Mouse (Mus musculus): ENCODE results near the gene Gm10382.
"Not testable (repeated sequence)": the region's sequence is repeated elsewhere in the genome, so short reads cannot be mapped to it uniquely, and the experiment has no call there.

DNA sequence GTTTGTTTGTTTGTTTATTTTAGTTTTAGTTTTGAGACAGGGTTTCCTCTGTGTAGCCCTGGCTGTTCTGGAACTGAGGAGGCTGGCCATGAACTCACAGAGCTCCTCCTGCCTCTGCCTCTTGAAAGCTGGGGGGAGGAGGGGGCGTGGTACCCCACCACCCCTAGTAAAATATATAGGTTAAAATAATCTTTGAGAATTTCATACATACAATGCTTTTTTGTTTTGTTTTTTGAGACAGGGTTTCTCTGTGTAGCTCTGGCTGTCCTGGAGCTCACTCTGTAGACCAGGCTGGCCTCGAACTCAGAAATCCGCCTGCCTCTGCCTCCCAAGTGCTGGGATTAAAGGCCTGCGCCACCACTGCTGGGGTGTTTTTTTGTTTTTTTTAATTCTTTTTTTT lies 3.1 kb downstream of the Gm10382 start:
- not testable (repeated sequence) for TF ChIP-seq EP300, CTCF (IDR thresholded peaks at IDR 0.05; ENCODE audit: low read depth)

All from liver, postnatal 0 days (tissue).